Mouse (Mus musculus) kidney, postnatal 14 days (tissue): ENCODE data around the gene Pttg1ip.

Source experiments
- DNase-seq: peaks from one replicate; pipeline ENCODE4 v3.0.0; 2022; ENCODE audit warnings: mixed read lengths

Gene Pttg1ip

DNA sequence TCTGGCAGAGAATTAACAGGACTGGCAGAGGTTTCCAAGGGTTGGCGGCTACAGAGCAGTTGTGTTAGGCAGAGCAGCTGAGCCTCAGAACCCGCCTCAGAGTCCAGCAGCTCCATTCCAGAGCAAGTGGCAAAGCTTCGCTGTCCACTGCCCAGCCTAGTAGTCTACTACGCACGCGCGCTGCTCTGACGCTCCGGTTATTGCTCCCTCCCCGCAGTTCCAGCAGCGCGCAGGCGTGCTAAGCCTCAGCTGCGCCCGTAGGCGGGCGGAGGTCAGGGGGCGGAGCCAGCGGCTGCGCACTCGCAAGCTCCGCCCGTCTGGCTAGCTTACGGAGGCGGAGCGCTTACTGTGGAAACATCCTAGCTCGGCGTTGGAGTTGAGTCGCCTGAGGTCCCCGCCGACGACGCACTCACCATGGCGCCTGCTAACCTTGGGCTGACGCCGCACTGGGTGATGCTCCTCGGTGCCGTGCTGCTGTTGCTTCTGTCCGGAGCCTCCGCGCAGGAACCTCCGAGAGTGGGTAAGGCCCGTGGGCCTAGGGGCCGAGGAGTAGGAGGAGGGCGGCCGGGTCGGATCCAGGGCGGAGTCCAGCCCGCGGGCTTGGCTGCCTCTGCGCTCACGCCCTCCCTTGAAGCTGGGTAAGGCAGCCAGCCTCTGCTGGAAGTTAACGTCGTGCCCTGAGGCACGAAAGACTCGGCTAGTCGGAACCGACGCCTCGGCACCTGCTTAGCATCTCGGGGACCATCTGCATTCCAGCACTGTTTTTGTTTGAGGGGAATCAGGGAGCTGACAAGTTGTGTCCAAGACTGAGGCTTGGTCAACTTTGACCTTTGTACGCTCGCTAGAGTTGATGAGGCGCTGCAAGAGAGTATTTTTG lies at the start of gene Pttg1ip:
Pttg1ip (plus strand) TSS at position 313 of the 877 bp plus-strand sequence.
- DNase-seq: peak; percentile 98

DNA sequence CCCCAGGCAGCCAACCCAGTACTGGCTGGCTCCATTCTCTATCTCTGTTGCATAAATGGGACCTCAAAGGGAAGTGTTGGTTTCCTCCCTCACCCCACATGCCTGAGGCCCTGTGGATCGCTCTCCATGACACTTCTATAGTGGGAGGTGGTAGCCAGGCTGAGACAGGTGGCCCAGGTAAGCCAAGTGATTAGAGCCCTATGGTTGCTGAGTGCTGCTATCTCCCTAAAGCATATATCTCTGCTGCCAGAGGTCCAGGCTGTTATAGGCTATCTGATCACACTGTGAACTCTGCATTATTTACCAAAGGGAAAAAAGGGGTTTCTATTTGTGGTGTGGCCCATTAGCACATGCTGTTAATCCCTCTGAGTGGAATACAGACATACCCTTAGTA lies 49.5 kb upstream of the Pttg1ip start:
- DNase-seq: no peak

- DNase-seq: no peak
Measured at GRCm38 (mm10) chr10:77536727-77537126, 44.8 kb upstream of the Pttg1ip start.

DNA sequence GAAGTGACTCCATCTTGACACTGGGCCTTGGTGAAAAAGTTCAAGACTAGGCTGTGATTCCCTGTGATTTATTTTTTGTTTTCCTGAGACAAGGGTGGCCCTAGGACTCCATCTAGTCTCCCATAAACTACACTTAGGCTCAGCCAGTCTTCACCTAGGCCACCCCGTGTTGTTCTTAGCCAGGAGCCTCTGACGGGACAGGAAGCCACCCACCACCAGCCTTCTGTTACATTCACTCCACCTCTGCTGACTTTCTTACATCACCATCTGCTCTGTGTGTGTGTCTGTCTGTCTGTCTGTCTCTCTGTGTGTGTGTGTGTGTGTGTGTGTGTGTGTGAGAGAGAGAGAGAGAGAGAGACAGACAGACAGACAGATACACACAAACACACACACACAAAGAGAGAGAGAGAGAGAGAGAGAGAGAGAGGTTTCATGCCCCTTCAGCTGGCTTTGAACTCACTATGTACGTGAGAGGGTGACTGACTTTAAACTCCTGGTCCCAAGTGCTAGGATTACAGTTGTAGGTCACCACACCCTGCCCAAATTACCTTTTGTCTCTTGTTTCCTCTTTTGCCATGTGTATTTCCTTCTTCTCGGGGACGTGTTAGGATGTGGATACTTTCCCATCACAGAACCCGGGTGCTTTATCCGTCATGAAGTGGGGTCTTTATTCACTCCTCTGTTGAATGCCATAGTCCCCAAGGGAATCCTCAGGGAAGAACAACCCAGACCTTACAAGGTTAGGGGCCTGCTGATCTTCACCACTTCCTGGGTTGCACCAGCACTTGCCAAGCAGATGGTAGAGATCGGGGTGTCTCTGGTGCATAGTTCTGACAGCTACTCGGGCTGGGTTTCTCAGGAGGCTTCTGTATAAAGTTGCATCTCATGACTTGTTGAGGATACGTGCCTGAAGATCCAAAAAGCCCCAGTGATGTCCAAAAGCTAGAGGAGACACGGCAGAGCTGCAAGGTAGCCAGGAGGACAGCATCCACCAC lies 44.0 kb upstream of the Pttg1ip start:
- DNase-seq: no peak

DNA sequence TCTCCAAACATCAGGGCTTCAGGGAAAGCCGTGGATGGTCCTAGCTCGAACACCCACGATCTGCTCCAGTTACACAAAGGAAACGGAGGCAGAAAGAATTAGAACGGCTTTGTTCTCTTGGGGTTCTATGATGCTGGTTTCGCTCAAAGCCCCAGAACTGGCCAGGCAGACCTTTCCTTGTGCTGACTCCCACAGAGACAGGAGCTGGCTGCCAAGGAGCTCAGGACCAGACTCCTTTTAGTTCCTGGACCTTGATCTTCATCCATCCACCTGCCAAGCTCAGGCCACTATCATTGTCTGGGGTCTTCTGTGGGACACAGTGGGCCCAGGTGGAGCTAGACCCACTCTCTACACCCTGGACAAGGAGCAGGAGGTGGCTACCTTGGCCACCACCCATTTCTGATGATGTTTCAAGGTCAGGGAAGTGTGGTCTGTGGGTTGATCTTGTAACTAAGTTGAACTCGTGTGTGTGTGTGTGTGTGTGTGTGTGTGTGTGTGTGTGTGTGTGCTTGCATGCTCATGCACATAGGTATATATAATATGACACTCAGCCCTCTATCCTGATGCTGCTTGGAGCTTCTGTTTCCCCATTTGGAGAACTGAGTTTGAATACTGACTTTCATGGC lies 42.1 kb upstream of the Pttg1ip start:
- DNase-seq: no peak

DNA sequence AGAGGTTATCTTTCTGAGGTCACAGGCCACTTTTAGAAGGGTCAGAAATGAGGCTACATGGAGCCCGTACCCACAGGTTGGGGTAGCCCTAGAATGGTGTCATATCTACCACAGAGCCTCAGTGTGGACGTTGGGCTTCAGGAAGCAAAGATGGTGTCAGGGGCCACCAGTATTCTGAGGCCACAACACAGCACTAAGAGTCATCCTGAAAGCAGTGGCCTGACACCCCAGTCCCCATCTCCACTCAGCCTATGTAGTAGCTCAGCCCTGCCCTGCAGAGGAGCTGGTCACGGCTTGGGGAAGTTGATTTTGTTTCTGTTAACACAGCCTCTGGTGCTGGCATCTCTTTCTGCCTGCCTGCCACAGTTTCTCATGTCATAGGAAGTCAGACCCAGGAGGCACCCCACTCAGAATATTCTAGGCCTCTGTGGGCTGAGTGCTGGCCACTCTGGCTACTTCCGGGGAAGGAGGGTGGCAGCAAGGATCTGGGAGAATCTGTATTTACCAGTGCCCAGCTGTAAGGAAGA lies 40.9 kb upstream of the Pttg1ip start:
- no peak for DNase-seq

DNA sequence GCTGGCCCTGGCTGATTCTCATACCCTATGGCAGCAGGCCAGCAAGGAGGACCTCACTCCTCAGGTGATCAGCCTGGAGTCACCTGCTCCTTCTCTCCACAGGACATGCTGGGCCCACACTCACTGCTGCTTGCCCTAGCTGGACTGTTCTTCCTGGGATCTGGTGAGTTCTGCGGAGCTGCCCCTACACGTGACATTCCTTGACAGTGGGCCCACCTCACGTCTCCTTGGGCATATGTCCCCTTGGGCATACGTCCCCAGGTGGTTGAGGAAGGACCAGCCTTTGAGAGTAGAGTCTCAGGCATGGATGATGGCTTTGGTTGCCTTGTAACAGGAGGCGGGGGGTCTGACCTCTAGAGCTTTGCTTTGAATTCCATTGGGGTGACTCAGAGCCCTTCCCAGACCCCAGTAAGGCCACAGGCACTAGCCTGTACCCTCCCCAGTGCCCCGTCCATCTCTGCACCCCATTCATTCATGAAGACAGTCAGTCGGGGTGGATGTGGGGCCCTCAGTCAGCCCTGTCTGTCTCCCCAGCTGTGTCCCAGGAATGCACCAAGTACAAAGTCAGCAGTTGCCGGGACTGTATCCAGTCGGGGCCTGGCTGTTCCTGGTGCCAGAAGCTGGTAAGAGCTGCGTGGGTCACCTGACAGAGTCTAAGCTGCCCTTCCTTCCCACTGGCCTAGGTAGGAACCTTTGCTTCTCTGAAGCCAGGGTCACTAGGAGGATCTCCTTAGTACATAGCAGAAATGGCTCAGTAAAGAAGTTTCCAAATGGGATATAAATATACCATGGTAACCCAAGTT lies 39.5 kb upstream of the Pttg1ip start:
- DNase-seq: no peak

DNA sequence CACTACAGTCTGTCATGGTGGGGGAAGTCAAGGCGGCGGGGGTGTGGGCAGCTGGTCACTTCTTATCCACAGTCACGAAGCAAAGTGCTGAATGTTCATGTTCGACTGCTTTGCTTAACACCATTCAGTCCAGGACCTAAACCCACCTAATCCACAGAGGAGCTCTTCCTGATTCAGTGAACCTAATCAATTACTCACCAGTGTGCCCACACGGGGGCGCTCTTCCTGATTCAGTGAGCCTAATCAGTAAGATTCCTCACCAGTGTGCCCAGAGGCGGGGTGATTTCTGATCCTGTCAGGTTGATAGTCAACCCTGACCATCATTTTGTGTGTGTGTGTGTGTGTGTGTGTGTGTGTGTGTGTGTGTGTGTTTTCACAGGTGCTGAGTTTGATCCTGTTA lies 38.3 kb upstream of the Pttg1ip start:
- DNase-seq: peak; percentile 30

DNA sequence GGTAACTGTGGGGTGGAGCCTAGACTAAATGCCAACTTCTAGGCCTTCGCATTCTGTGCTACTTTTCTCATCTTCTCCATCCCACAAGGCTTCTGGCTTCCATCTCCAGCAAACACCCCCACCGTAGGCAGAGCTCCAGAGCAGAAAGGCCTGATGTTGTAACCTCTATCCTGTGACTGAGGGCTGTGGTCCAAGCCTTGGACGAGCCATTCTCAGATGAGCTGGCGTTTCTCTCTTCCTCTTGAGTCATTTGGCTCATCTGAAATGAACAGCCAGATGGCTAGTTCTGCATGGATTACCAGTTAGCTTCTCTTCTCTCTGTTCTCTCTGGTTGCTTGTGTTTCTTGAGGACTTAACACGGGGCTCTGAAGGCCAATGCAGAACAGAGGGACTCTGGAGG lies 36.6 kb upstream of the Pttg1ip start:
- no peak for DNase-seq

DNA sequence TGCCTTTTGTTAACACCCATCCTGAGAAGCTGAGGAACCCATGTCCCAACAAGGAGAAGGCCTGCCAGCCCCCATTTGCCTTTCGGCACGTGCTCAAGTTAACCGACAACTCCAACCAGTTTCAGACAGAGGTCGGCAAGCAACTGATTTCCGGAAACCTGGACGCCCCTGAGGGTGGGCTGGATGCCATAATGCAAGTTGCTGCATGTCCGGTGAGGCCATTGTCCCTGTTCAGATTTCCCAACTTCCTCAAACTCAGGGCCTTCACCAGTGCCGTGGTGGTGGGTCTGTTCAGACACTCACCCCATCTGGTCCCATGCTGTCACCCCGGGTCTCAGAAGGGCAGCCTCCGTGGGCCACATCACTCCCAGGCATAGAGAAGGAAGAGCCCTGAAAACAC lies 32.9 kb upstream of the Pttg1ip start:
- DNase-seq: no peak

GRCm38 (mm10) chr10:77550874-77551273 lies 30.6 kb upstream of the Pttg1ip start:
- no peak for DNase-seq

GRCm38 (mm10) chr10:77552162-77552561 lies 29.4 kb upstream of the Pttg1ip start:
- DNase-seq: no peak

DNA sequence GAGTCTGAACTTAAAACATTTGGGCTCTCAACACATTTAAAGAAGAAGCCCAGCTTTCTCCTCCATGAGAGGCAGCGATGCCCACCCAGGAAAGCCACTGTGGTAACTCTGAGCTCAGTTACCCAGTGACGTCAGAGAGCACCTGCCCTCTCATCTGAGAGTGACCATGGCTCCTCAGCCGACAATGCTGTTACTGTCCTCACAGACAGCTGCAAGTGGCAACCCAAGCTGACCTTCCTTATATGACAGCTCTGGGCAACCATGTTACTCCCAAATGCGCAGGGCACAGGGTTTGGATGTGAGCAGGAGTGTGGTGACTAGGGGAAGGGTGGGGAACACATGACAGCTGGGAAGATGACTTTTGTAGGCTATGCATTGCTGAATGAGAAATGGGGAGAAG lies 28.2 kb upstream of the Pttg1ip start:
- no peak for DNase-seq

DNA sequence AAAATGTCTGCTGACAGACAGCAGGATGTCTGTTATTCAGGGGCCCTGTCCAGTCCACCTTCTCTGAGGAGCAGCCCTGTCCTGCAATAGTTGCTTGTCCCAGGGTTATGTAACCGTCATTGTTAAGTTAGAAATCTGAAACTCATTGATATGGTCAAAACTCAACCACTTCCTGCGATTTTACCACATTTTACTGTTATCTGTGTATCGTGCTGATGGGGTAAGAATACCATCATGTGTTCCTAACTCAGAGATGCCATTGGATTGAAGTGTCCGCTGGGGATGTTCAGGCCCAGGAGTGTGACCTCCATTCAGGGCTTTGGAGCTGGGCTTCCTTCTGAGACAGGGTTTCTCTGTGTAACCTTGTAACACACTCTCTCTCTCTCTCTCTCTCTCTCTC lies 26.6 kb upstream of the Pttg1ip start:
- no peak for DNase-seq

DNA sequence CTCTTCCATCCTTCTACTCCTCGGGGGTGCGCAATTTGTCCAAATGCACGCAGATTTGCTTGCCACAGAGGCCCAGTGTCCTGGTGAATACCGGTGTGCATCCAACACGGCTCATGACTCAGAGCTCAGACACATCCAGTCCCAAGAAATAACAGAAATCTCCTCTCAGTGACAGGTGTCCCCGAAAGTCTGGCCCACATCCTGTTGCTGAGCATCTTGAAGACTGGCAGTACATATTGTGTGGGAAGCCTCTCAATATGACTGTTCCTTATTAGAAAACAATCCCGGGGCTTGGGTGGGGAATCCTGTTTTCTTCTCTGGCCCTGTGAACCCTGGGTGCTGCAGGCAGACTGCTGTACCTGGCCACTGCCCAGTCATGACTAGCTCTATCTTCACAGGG lies 24.9 kb upstream of the Pttg1ip start:
- DNase-seq: no peak

- no peak for DNase-seq
Measured at GRCm38 (mm10) chr10:77557641-77558040, 23.9 kb upstream of the Pttg1ip start.

GRCm38 (mm10) chr10:77560090-77560489 lies 21.4 kb upstream of the Pttg1ip start:
- DNase-seq: no peak

- DNase-seq: no peak
Measured at GRCm38 (mm10) chr10:77560830-77561229, 20.7 kb upstream of the Pttg1ip start.

- no peak for DNase-seq
Measured at GRCm38 (mm10) chr10:77561508-77561907, 20.0 kb upstream of the Pttg1ip start.

DNA sequence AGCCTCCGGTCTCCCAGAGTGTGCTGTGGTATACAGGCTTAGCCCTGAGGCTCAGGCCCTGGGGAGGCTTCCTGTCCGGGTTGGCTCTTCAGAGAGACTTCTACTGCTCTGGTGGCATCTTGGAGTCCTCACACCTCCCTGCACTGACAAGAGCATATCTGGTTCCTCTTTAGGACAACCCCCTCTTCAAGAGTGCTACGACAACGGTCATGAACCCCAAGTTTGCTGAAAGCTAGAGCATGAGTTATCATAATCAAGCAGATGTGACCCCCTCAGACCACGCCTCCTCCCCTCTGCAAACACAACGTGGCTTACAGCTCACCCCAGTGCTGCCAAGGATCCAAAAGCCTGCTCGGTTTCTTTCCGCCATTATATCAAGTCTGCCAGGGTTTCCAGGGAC lies 16.5 kb upstream of the Pttg1ip start:
- DNase-seq: no peak

DNA sequence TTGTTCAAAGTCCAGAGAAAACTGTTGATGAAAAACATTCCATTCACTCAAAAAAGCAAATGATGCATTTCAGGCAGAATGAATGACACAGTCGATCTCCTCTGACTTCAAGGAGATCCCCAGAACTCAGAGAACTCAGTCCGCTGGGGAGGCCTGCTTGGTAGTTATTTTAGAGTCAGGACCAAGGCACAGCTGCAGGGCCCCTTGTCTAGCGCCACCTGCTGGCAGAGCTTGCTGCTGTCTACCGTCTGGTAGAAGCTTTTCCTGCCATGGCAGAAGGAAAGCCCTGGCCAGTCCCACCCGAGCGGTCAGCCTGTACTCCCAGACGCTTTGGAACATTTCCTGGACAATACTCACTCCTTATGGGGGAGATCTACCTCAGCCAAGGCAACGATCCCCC lies 14.9 kb upstream of the Pttg1ip start:
- DNase-seq: peak; percentile 85

GRCm38 (mm10) chr10:77569481-77569880 lies 12.0 kb upstream of the Pttg1ip start:
- no peak for DNase-seq
